Comparison of ENCODE assay signal across 8 mouse cellular contexts in the genomic region with DNA sequence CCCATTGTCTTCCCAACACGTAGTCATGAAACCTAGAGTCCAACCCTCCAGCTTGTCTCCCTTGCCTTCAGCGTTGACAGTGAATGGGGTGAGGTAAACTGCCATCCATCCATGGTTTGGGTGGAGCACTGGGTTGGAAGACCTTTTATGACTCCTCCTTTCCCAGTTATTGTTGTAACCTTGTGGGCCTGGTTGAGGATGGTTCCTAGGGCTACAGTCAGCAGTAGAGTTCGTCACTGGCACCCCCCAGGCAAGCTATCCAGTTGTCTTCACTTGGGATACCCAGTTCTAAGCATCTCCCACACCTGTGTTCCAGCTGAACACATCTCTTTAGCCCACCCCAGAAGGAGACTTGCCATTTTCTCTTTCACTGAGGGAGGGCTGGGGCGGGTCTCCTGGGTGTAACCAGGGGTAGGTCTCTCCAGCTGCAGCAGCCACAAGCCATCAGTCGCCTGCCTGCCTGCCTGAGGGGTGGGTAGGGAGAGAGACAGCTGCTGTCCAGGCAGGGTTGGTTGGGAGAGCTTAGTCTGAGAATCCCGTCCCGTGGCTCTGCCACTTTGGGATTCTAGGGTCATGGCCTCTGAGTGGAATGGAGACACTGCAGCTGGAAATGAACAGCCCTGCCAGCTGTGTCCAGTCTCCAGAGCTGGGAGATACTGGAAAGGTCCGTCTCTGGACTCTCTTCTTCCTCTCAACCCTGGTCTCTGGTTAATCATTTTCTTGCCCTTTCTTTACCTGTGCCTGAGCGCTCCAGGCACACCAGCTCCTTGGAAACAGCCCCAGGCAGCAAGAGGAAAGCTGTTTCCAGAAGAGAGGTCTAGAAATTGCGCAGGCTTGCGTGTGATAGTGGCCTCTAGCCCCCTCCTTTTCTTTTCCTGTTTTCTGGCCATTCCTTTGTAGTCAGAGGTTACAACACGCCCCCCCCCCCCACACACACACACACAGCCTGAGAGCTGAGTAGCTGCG. TPM values are rescaled to one million over a fixed set of nuclear protein-coding genes. Genes with fewer than 3 reads are reported as not detected.
DNase-seq lines count a peak whose midpoint lies in the region; ATAC-seq and TF ChIP-seq lines count a peak whose summit lies in the region.

No protein-coding gene starts in this region.

- peaks cover 78% of the 10 kb centered on the region for H3K4me1 ChIP-seq in E14TG2a.4 (replicated peaks; ENCODE audit: low read depth, low read length)
- peaks cover 66% of the 10 kb centered on the region for H3K4me1 ChIP-seq in embryonic facial prominence, embryonic 10.5 days
- H3K4me1 ChIP-seq in hindbrain, embryonic 11.5 days (replicated peaks; ENCODE audit: control insufficient read depth, insufficient read depth, low read length) = peaks cover 13% of the 10 kb centered on the region
- H3K4me1 ChIP-seq in limb, embryonic 15.5 days = peaks cover 68% of the 10 kb centered on the region
- H3K4me1 ChIP-seq in neural tube, embryonic 12.5 days = peaks cover 52% of the 10 kb centered on the region

- intact Hi-C loops in gastrocnemius, postnatal 36 days (cut with DNase I) = no loop called here

- no peak for TF ChIP-seq CTCF in E14TG2a.4 (conservative IDR thresholded peaks at IDR 0.05; ENCODE audit: low read length)

- H3K4me3 ChIP-seq in E14TG2a.4 (replicated peaks; ENCODE audit: low read length) = peak overlapping the region; percentile 87
- H3K4me3 ChIP-seq in embryonic facial prominence, embryonic 10.5 days = peak overlapping the region; percentile 60
- H3K4me3 ChIP-seq in hindbrain, embryonic 11.5 days (ENCODE audit: low read depth, low read length) = no peak overlapping the region
- peak overlapping the region; percentile 55 for H3K4me3 ChIP-seq in limb, embryonic 15.5 days
- no peak overlapping the region for H3K4me3 ChIP-seq in neural tube, embryonic 12.5 days

- H3K4me2 ChIP-seq in hindbrain, embryonic 11.5 days (replicated peaks; ENCODE audit: low read depth, low read length) = no peak overlapping the region
- H3K4me2 ChIP-seq in limb, embryonic 15.5 days = peak overlapping the region; percentile 72
- H3K4me2 ChIP-seq in neural tube, embryonic 12.5 days (replicated peaks) = peak overlapping the region; percentile 63

- WGBS in embryonic facial prominence, embryonic 10.5 days = 31% methylated on average over 13 of the region's 13 CpGs
- WGBS in hindbrain, embryonic 11.5 days = 20% methylated on average over 13 of the region's 13 CpGs
- 39% methylated on average over 12 of the region's 13 CpGs for WGBS in limb, embryonic 15.5 days
- 20% methylated on average over 12 of the region's 13 CpGs for WGBS in neural tube, embryonic 12.5 days

- ATAC-seq in hindbrain, embryonic 11.5 days (ENCODE audit: low FRiP score) = peak; percentile 10; the same call in 1 of the 2 replicates
- ATAC-seq in limb, embryonic 15.5 days (ENCODE audit: insufficient number of reproducible peaks, low FRiP score, low TSS enrichment, low read depth) = no peak
- peak; percentile 13; the same call in 1 of the 2 replicates for ATAC-seq in neural tube, embryonic 12.5 days (ENCODE audit: low FRiP score, low read depth)

- peaks cover 12% of the 10 kb centered on the region; the same call in 1 of the 2 replicates for H3K27me3 ChIP-seq in E14TG2a.4 (ENCODE audit: insufficient read depth, low read length)
- H3K27me3 ChIP-seq in embryonic facial prominence, embryonic 10.5 days (replicated peaks; ENCODE audit: low read depth, poor library complexity, severe bottlenecking) = peaks cover 63% of the 10 kb centered on the region
- peaks cover 18% of the 10 kb centered on the region for H3K27me3 ChIP-seq in hindbrain, embryonic 11.5 days (ENCODE audit: control insufficient read depth, insufficient read depth, low read length)
- H3K27me3 ChIP-seq in limb, embryonic 15.5 days = no peaks in the 10 kb centered on the region
- peaks cover 27% of the 10 kb centered on the region for H3K27me3 ChIP-seq in neural tube, embryonic 12.5 days (replicated peaks)

- peaks cover 38% of the 10 kb centered on the region for H3K36me3 ChIP-seq in E14TG2a.4 (ENCODE audit: insufficient read depth, low read length)
- H3K36me3 ChIP-seq in embryonic facial prominence, embryonic 10.5 days (replicated peaks) = peaks cover 33% of the 10 kb centered on the region
- H3K36me3 ChIP-seq in hindbrain, embryonic 11.5 days (ENCODE audit: control insufficient read depth, insufficient read depth, low read length) = 0 out of 2 replicates have a peak, but pooled peaks cover 3% of the 10 kb centered on the region
- H3K36me3 ChIP-seq in limb, embryonic 15.5 days = peaks cover 20% of the 10 kb centered on the region
- peaks cover 15% of the 10 kb centered on the region for H3K36me3 ChIP-seq in neural tube, embryonic 12.5 days

- H3K9me3 ChIP-seq in E14TG2a.4 (ENCODE audit: low read length) = no peaks in the 10 kb centered on the region
- no peaks in the 10 kb centered on the region for H3K9me3 ChIP-seq in embryonic facial prominence, embryonic 10.5 days
- H3K9me3 ChIP-seq in hindbrain, embryonic 11.5 days (ENCODE audit: control insufficient read depth, low read length) = no peaks in the 10 kb centered on the region
- H3K9me3 ChIP-seq in limb, embryonic 15.5 days = no peaks in the 10 kb centered on the region
- no peaks in the 10 kb centered on the region for H3K9me3 ChIP-seq in neural tube, embryonic 12.5 days

- H3K27ac ChIP-seq in embryonic facial prominence, embryonic 10.5 days (replicated peaks) = peak overlapping the region; percentile 54; the same call in 1 of the 2 replicates
- H3K27ac ChIP-seq in hindbrain, embryonic 11.5 days (ENCODE audit: low read depth, low read length) = no peak overlapping the region
- peak overlapping the region; percentile 85 for H3K27ac ChIP-seq in limb, embryonic 15.5 days
- no peak overlapping the region for H3K27ac ChIP-seq in neural tube, embryonic 12.5 days

- DNase-seq in embryonic facial prominence, embryonic 10.5 days (ENCODE audit: low spot score) = no peak
- no peak for DNase-seq in hindbrain, embryonic 11.5 days (ENCODE audit: low spot score)
- DNase-seq in spleen, adult 12 weeks (ENCODE audit: low spot score) = no peak
- DNase-seq in frontal cortex, adult 2 months (ENCODE audit: extremely low spot score in 1 of 2, low spot score in 1 of 2) = no peak
- DNase-seq in gastrocnemius, postnatal 36 days = no peak

- H3K9ac ChIP-seq in hindbrain, embryonic 11.5 days (ENCODE audit: low read depth, low read length) = no peak overlapping the region
- no peak overlapping the region for H3K9ac ChIP-seq in limb, embryonic 15.5 days
- no peak overlapping the region for H3K9ac ChIP-seq in neural tube, embryonic 12.5 days

RNA-seq across cellular contexts. Expression of a gene that starts 2.6 kb away (rescaled TPM):
- 75.1 and 82.5 TPM in 2 replicates for polyA plus RNA-seq in embryonic facial prominence, embryonic 10.5 days (2016; fragmentation: Nextera tagmentation; extraction: Ambion mirVana)
- 41.1 and 43.4 TPM in 2 replicates for polyA plus RNA-seq in hindbrain, embryonic 11.5 days (2014; fragmentation: Nextera tagmentation; extraction: Ambion mirVana)
- 233 and 277 TPM in 2 replicates for polyA plus RNA-seq in limb, embryonic 15.5 days (2015; fragmentation: Nextera tagmentation; extraction: Ambion mirVana)
- 105 and 131 TPM in 2 replicates for polyA plus RNA-seq in neural tube, embryonic 12.5 days (2016; fragmentation: Nextera tagmentation; extraction: Ambion mirVana)
- 19.1 and 19.9 TPM in 2 replicates for polyA plus RNA-seq in frontal cortex, adult 2 months (2012; rRNA removed)
- total RNA-seq in gastrocnemius, postnatal 36 days (2021) = 10 to 100 TPM; 20.4 to 23.5 TPM

RNA-seq across cellular contexts. Expression of a gene that starts 18.2 kb away (rescaled TPM):
- polyA plus RNA-seq in embryonic facial prominence, embryonic 10.5 days (2016; fragmentation: Nextera tagmentation; extraction: Ambion mirVana) = 1.3 TPM in 2 replicates
- polyA plus RNA-seq in hindbrain, embryonic 11.5 days (2014; fragmentation: Nextera tagmentation; extraction: Ambion mirVana) = 3.7 and 4.8 TPM in 2 replicates
- 2.2 and 2.3 TPM in 2 replicates for polyA plus RNA-seq in limb, embryonic 15.5 days (2015; fragmentation: Nextera tagmentation; extraction: Ambion mirVana)
- 2.3 and 2.5 TPM in 2 replicates for polyA plus RNA-seq in neural tube, embryonic 12.5 days (2016; fragmentation: Nextera tagmentation; extraction: Ambion mirVana)
- polyA plus RNA-seq in frontal cortex, adult 2 months (2012; rRNA removed) = 3.4 and 4.5 TPM in 2 replicates
- total RNA-seq in gastrocnemius, postnatal 36 days (2021) = under 1 TPM in 1 of 2 experiments, not detected in 1; 0.33 TPM

RNA-seq across cellular contexts. Expression of a gene that starts 20.8 kb away (rescaled TPM):
- 92.8 and 95.9 TPM in 2 replicates for polyA plus RNA-seq in embryonic facial prominence, embryonic 10.5 days (2016; fragmentation: Nextera tagmentation; extraction: Ambion mirVana)
- polyA plus RNA-seq in hindbrain, embryonic 11.5 days (2014; fragmentation: Nextera tagmentation; extraction: Ambion mirVana) = 38.3 and 47.8 TPM in 2 replicates
- polyA plus RNA-seq in limb, embryonic 15.5 days (2015; fragmentation: Nextera tagmentation; extraction: Ambion mirVana) = 39.6 and 41.0 TPM in 2 replicates
- 83.5 and 84.1 TPM in 2 replicates for polyA plus RNA-seq in neural tube, embryonic 12.5 days (2016; fragmentation: Nextera tagmentation; extraction: Ambion mirVana)
- polyA plus RNA-seq in frontal cortex, adult 2 months (2012; rRNA removed) = 13.3 and 16.3 TPM in 2 replicates
- under 1 TPM; 0.36 to 0.59 TPM for total RNA-seq in gastrocnemius, postnatal 36 days (2021)

RNA-seq across cellular contexts. Expression of a gene that starts 27.3 kb away (rescaled TPM):
- not detected in 2 replicates for polyA plus RNA-seq in embryonic facial prominence, embryonic 10.5 days (2016; fragmentation: Nextera tagmentation; extraction: Ambion mirVana)
- 0.34 and 0.40 TPM in 2 replicates for polyA plus RNA-seq in hindbrain, embryonic 11.5 days (2014; fragmentation: Nextera tagmentation; extraction: Ambion mirVana)
- 0.47 and 0.52 TPM in 2 replicates for polyA plus RNA-seq in limb, embryonic 15.5 days (2015; fragmentation: Nextera tagmentation; extraction: Ambion mirVana)
- polyA plus RNA-seq in neural tube, embryonic 12.5 days (2016; fragmentation: Nextera tagmentation; extraction: Ambion mirVana) = 0.19 TPM in 1 of 2 replicates, not detected in the other
- polyA plus RNA-seq in frontal cortex, adult 2 months (2012; rRNA removed) = 1.1 and 1.8 TPM in 2 replicates
- total RNA-seq in gastrocnemius, postnatal 36 days (2021) = under 1 TPM; 0.20 to 0.33 TPM

RNA-seq across cellular contexts. Expression of a gene that starts 53.3 kb away (rescaled TPM):
- 0.12 TPM in 1 of 2 replicates, not detected in the other for polyA plus RNA-seq in embryonic facial prominence, embryonic 10.5 days (2016; fragmentation: Nextera tagmentation; extraction: Ambion mirVana)
- not detected in 2 replicates for polyA plus RNA-seq in hindbrain, embryonic 11.5 days (2014; fragmentation: Nextera tagmentation; extraction: Ambion mirVana)
- 3.7 and 3.8 TPM in 2 replicates for polyA plus RNA-seq in limb, embryonic 15.5 days (2015; fragmentation: Nextera tagmentation; extraction: Ambion mirVana)
- 0.31 and 0.58 TPM in 2 replicates for polyA plus RNA-seq in neural tube, embryonic 12.5 days (2016; fragmentation: Nextera tagmentation; extraction: Ambion mirVana)
- polyA plus RNA-seq in frontal cortex, adult 2 months (2012; rRNA removed) = 0.90 and 0.97 TPM in 2 replicates
- total RNA-seq in gastrocnemius, postnatal 36 days (2021) = not detected

Comparison
In these comparisons a context has a peak if more than half of its experiments do, and no peak if none do; other contexts are left out.
1. H3K4me3 ChIP-seq: peak in E14TG2a.4 (single experiment), embryonic facial prominence, embryonic 10.5 days (single experiment) and limb, embryonic 15.5 days (single experiment); none in hindbrain, embryonic 11.5 days (single experiment) and neural tube, embryonic 12.5 days (single experiment).
2. H3K27ac ChIP-seq: peak in embryonic facial prominence, embryonic 10.5 days (single experiment) and limb, embryonic 15.5 days (single experiment); none in hindbrain, embryonic 11.5 days (single experiment) and neural tube, embryonic 12.5 days (single experiment).